Mouse (Mus musculus) adrenal gland, postnatal 4 days (tissue): ENCODE data around the gene Nkx3-2. TPM values are rescaled to one million over a fixed set of nuclear protein-coding genes. Genes with fewer than 3 reads are reported as not detected.

Experiments used
- DNase-seq, 2 experiments: peaks; one replicate each; pipeline ENCODE4 v3.0.0; 2021 to 2022; ENCODE audit warnings: low spot score in 2 of 2, mixed read lengths in 2 of 2
- long read RNA-seq, 2 experiments: library from polyadenylated mRNA; stranded (forward); transcript quantifications; one replicate each; pipeline ENCODE4 v2.0.0; 2021
- total RNA-seq, 2 experiments: library from RNA; stranded (reverse); gene quantifications; 2 replicates each; pipeline ENCODE4 v1.2.3; 2021

Gene Nkx3-2
- total RNA-seq = not detected
- long read RNA-seq, experiment 1 = 0 reads
- long read RNA-seq, experiment 2 = 0 reads

GRCm38 (mm10) chr5:41763731-41764721, at the start of gene Nkx3-2:
Gene Nkx3-2, minus strand, starts transcription at chr5:41764501.
- no peak for DNase-seq

GRCm38 (mm10) chr5:41812516-41812915, 48.2 kb upstream of the Nkx3-2 start:
- no peak for DNase-seq

GRCm38 (mm10) chr5:41811279-41811678, 47.0 kb upstream of the Nkx3-2 start:
- no peak for DNase-seq

GRCm38 (mm10) chr5:41807383-41807782, 43.1 kb upstream of the Nkx3-2 start:
- no peak for DNase-seq

- no peak for DNase-seq
These were observed 41.9 kb upstream of the Nkx3-2 start for GRCm38 (mm10) chr5:41806176-41806575.

- DNase-seq = no peak
These were observed 40.8 kb upstream of the Nkx3-2 start for GRCm38 (mm10) chr5:41805085-41805484.

- no peak for DNase-seq
These were observed 40.3 kb upstream of the Nkx3-2 start for GRCm38 (mm10) chr5:41804643-41805042.

- no peak for DNase-seq
These were observed 37.3 kb upstream of the Nkx3-2 start for GRCm38 (mm10) chr5:41801622-41802021.

- no peak for DNase-seq
These were observed 30.1 kb upstream of the Nkx3-2 start for GRCm38 (mm10) chr5:41794434-41794833.

GRCm38 (mm10) chr5:41790517-41790916, 26.2 kb upstream of the Nkx3-2 start:
- no peak for DNase-seq

- no peak for DNase-seq
These were observed 24.6 kb upstream of the Nkx3-2 start for GRCm38 (mm10) chr5:41788877-41789276.

GRCm38 (mm10) chr5:41781890-41782289, 17.6 kb upstream of the Nkx3-2 start:
- DNase-seq = no peak

GRCm38 (mm10) chr5:41780026-41780425, 15.7 kb upstream of the Nkx3-2 start:
- no peak for DNase-seq

GRCm38 (mm10) chr5:41775728-41776127, 11.4 kb upstream of the Nkx3-2 start:
- DNase-seq = no peak

GRCm38 (mm10) chr5:41775273-41775672, 11.0 kb upstream of the Nkx3-2 start:
- no peak for DNase-seq

GRCm38 (mm10) chr5:41768382-41769040, 4.2 kb upstream of the Nkx3-2 start:
- DNase-seq = peak; percentile 66 to 70

- no peak for DNase-seq
These were observed 3.2 kb upstream of the Nkx3-2 start for GRCm38 (mm10) chr5:41767296-41768200.

- no peak for DNase-seq
These were observed 2.2 kb upstream of the Nkx3-2 start for GRCm38 (mm10) chr5:41766406-41767010.

- DNase-seq = no peak
These were observed 1.5 kb upstream of the Nkx3-2 start for GRCm38 (mm10) chr5:41765626-41766405.
